Mouse (Mus musculus) C2C12 (cell line): ENCODE data around the gene Ano3.

Source experiments
- CEBPB ChIP-seq: IDR thresholded peaks from one replicate; pipeline ENCODE4 v1.6.1; 2011; ENCODE audit warnings: low read depth, mild to moderate bottlenecking, control low read depth, moderate library complexity
- CTCF ChIP-seq: IDR thresholded peaks from one replicate; pipeline ENCODE4 v1.5.1; 2011; ENCODE audit not compliant: control insufficient read depth, insufficient read depth, insufficient read length

- TF ChIP-seq CTCF (no peak), CEBPB (no peak)
Measured at GRCm38 (mm10) chr2:110896477-110897270, 54.0 kb downstream of the Ano3 start.
